Mouse (Mus musculus) urinary bladder, postnatal 14 days (tissue): ENCODE measurements around the gene Emc7.
A peak's percentile ranks its signal among the peaks of the same experiment; 100 is the strongest.

ENCODE experiments used
- DNase-seq: peaks from one replicate; pipeline ENCODE4 v3.0.0; 2021; ENCODE audit warnings: low spot score

Gene Emc7

DNA sequence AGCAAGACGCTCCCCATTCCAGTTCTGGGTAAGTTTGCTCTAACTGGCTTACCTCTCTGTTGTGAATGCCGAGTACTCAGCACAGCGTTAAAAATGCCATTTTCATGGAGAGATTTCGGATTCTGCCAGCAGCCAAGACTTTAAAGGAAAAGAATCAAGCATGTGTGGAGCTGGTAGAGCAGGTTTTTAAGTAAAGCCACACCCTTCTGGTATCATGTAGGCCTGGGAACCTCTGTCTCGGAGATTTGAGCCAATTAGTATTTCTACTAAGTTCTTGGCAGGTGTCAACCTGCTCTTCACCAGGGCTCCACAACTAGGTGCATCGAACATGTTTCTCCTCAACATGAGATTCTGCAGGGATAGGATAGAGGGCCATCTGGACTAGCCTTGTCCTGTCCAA is 21.8 kb downstream of the Emc7 start:
- DNase-seq, result no peak

- DNase-seq, result no peak
These were observed 25.9 kb downstream of the Emc7 start, which contains the start of gene Chrm5 for GRCm38 (mm10) chr2:112480669-112481068. TSS of gene Chrm5 (minus strand) at chr2:112480769.

DNA sequence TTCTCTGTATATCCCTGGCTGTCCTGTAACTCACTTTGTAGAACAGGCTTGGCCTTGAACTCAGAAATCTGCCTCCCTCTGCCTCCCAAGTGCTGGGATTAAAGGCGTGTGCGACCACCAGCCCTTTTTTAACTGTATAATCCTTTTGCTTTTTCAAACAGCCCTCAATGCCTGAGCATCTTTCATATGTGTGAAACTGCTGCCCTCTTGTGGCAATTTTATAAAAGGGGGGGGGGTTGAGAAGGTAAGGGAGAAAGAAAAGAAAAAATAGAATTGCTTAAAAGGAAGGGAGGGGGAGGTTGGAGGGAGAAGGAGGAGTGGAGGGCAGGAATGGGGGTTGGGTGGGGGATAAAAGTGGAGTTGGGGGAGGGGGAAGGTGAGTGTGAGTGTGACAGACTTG is 26.8 kb downstream of the Emc7 start:
- DNase-seq, result no peak

DNA sequence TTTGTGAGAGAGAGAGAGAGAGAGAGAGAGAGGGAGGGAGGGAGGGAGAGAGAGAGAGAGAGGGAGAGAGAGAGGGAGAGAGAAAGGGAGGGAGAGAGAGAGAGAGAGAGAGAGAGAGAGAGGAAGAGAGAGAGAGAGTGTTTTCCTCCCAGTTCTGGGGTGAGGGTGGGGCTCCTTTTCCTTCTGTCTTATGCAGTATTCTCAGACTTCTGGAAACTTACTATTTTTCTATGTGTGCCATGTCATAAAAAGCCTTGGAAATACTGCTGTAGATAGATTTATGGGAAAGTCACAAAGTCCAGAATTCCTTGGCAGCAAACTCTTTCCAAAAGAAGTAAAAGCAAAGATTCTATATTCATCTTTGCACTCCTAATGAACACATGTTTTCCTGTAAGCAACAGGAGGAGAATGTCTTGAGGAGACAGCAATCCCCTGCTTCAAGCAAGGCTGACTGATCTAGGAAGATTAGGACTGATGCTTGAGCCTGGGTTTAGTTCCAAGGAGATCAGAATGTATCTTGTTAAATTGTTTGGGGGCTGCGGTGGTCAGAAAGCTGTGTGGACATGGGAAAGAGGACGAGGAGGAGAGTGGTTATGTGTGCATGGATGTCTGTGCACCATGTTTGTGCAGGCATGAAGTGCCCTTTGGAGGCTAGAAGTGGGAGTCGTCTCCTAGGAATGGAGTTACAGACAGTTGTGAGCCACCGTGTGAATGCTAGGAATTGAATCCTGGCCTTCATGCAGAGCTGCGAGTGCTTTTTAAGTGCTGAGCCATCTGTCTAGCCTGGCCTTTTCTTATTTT is 27.9 kb downstream of the Emc7 start:
- no peak for DNase-seq

- no peak for DNase-seq
These were observed 28.5 kb downstream of the Emc7 start for GRCm38 (mm10) chr2:112483334-112483651.

DNA sequence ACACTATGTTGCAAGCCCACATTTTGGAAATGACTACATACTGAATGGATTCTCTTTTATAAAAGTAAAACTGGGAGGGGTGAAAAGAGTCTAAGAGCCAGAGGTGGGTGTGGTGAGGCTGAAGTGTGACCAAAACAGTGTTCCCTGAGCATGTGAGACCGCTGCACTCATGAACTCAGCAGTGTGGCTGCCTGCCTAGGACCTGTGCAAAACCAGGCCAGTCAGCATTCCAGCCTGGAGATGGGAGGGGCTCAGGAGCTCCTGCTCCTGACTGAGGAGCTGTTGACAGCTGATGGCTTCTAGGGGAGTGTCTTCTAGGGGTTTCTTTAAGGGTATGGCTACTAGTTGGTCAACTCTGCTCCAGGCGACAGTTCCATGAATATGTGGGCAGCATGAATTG is 30.1 kb downstream of the Emc7 start:
- DNase-seq, result peak; percentile 24

GRCm38 (mm10) chr2:112490483-112491196 is 35.8 kb downstream of the Emc7 start:
- no peak for DNase-seq

- no peak for DNase-seq
These were observed 36.8 kb downstream of the Emc7 start for GRCm38 (mm10) chr2:112491629-112492028.

GRCm38 (mm10) chr2:112492431-112492855 is 37.6 kb downstream of the Emc7 start:
- no peak for DNase-seq

- DNase-seq, result peak; percentile 84
These were observed 38.2 kb downstream of the Emc7 start, which contains the start of gene Aven for GRCm38 (mm10) chr2:112492856-112493538. TSS of gene Aven (plus strand) at chr2:112492964.

DNA sequence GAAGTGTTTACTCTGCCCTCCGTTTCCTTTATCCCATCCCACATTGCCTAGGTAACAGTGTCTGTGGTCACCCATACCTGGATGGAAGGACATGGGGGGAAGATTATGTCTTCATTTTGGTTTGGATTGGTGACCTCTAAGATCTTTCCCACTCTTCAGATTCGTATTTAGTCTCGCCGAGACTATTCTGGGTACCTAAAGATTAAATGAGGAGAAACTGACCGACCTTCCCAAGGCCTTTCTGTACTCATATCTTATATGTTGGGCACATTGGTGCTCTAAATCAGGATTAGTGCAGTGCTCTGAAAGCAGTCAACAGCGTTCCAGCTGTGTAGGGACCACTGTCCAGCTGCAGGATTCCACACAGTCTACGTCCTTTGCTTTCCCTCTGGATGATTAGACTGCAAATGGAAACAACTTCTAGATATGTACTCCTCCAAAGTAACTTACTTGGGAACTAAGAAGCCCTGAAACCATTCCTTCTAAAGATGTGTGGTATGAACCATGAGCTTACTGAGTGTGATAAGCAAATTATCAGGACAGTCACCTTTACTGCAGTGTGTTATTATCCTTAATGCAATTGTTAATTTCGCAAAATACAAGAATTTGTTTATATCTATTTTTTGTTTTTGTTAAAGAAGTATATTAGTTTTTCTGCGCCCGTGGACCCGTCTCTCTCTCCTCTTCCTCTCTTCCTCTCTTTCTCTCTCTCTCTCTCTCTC is 38.9 kb downstream of the Emc7 start:
- DNase-seq, result no peak

DNA sequence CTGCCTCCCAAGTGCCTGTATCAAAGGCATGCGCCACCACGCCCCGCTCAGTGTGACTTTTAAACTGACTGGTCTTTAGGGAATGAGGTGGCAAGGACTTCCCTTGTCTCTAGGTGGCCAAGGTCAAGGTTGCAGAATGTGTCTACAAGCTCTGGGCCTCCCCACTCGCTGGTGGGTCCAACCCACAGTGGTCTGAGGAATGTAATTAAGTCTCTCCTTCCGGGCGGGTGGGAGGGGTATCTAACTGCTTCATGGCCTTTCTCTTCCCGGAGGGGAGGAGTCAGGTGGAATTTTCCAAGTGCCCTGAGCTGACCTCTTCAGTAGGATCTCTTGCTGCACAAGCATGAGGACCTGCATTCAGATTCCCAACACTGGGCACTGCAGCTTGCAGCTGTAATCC is 43.1 kb downstream of the Emc7 start:
- DNase-seq, result no peak

- peak; percentile 73 for DNase-seq
These were observed 46.4 kb downstream of the Emc7 start for GRCm38 (mm10) chr2:112501209-112501608.

- DNase-seq, result no peak
These were observed 49.2 kb downstream of the Emc7 start for GRCm38 (mm10) chr2:112503978-112504377.

GRCm38 (mm10) chr2:112506841-112507435 is 52.1 kb downstream of the Emc7 start:
- no peak for DNase-seq

- no peak for DNase-seq
These were observed 52.6 kb downstream of the Emc7 start for GRCm38 (mm10) chr2:112507444-112507843.

- DNase-seq, result no peak
These were observed 55.3 kb downstream of the Emc7 start for GRCm38 (mm10) chr2:112510140-112510539.

GRCm38 (mm10) chr2:112513036-112513435 is 58.2 kb downstream of the Emc7 start:
- no peak for DNase-seq

DNA sequence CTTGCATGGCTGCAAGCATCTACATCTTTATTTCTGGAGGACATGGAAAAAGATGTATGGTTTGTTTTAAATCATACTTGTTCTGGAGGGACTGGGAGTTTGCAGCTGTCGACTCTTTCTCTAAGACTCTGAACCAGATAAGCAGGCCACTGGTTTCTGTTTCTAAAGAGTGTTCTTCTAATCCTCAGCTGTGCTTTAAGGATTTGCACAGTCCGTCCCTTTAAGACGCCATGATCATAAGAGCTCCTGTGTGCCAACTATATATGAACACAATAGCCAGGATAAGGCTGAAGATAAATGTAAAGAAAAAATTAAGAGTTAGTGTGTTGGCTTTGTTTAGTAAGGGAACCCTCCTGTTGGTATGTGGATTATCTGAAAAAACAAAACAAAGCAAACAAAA is 61.9 kb downstream of the Emc7 start:
- no peak for DNase-seq

GRCm38 (mm10) chr2:112517218-112517617 is 62.4 kb downstream of the Emc7 start:
- DNase-seq, result no peak

DNA sequence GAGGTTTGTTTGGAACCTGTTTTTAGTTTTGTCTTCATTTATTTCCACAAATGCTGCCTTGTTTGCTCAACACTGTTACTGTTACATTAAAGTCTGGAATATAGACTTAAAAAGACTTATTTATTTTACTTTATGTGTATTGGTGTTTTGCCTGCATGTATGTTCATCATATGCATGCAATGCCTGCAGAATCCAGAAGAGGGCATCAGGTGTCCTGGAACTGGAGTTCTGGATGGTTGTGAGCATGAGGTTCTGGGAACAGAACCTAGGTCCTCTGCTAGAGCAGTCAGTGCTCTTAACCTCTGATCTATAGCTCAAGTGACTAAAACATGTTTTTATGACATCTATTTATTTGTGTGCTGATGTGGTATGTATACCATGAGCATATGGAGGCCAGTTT is 63.7 kb downstream of the Emc7 start:
- DNase-seq, result no peak
